Mouse (Mus musculus) limb, embryonic 14.5 days (tissue): ENCODE data around the gene Vcp. TPM values are rescaled to one million over a fixed set of nuclear protein-coding genes. Genes with fewer than 3 reads are reported as not detected.

ENCODE experiments used
- ATAC-seq: fragments of 200-750 bp; cut with Nextera tagmentation; 2 replicates; pipeline ENCODE4 v1.8.0; 2017; ENCODE audit warnings: low read depth, moderate number of reproducible peaks, moderate TSS enrichment; ENCODE audit not compliant: low FRiP score
- DNase-seq: peaks from one replicate; pipeline ENCODE4 v3.0.0-alpha.2; 2015; ENCODE audit warnings: low spot score
- H3K27ac ChIP-seq: fragments of 300-500 bp; sonication (generic); replicated peaks from 2 replicates; pipeline ENCODE4 v1.5.1; 2014; ENCODE audit warnings: low read depth, mild to moderate bottlenecking, low read length, moderate library complexity, mixed read lengths
- H3K27me3 ChIP-seq: fragments of 300-500 bp; sonication (generic); 2 replicates; pipeline ENCODE4 v1.6.1; 2014; ENCODE audit warnings: low read length, mixed read lengths; ENCODE audit not compliant: control insufficient read depth, insufficient read depth
- H3K36me3 ChIP-seq: fragments of 300-500 bp; sonication (generic); 2 replicates; pipeline ENCODE4 v1.6.1; 2014; ENCODE audit warnings: mild to moderate bottlenecking, low read length, moderate library complexity, mixed read lengths; ENCODE audit not compliant: control insufficient read depth, insufficient read depth
- H3K4me1 ChIP-seq: fragments of 300-500 bp; sonication (generic); 2 replicates; pipeline ENCODE4 v1.6.1; 2014; ENCODE audit warnings: antibody characterized with exemption, low read length, mixed read lengths; ENCODE audit not compliant: control insufficient read depth, insufficient read depth
- H3K4me2 ChIP-seq: fragments of 300-500 bp; sonication (generic); replicated peaks from 2 replicates; pipeline ENCODE4 v1.6.1; 2014; ENCODE audit warnings: low read depth, mild to moderate bottlenecking, low read length, moderate library complexity; ENCODE audit not compliant: severe bottlenecking
- H3K4me3 ChIP-seq: fragments of 300-500 bp; sonication (generic); replicated peaks from 2 replicates; pipeline ENCODE4 v1.5.1; 2014; ENCODE audit warnings: low read length
- H3K9ac ChIP-seq: fragments of 300-500 bp; sonication (generic); 2 replicates; pipeline ENCODE4 v1.6.1; 2014; ENCODE audit warnings: mild to moderate bottlenecking, low read depth, low read length, moderate library complexity; ENCODE audit not compliant: severe bottlenecking
- H3K9me3 ChIP-seq: fragments of 300-500 bp; sonication (generic); 2 replicates; pipeline ENCODE4 v1.6.1; 2016; ENCODE audit warnings: low read length; ENCODE audit not compliant: control insufficient read depth
- POLR2A ChIP-seq: fragments of 200-500 bp; IDR thresholded peaks from 2 replicates; pipeline ENCODE4 v1.8.0; 2012; ENCODE audit warnings: inconsistent platforms, mild to moderate bottlenecking, moderate library complexity, borderline replicate concordance; ENCODE audit not compliant: insufficient read depth, insufficient read length; ENCODE audit errors: extremely low read depth
- WGBS: fragments of 180-500 bp; shearing (Covaris S2); extraction: QIAGEN DNeasy Blood & Tissue Kit; methylation state at CpG from one replicate; pipeline ENCODE4 v1.1.7; 2014; 5-methylcytosine and 5-hydroxymethylcytosine counted together
- polyA plus RNA-seq, 2 experiments: library from polyadenylated mRNA; depleted of rRNA in 1 of 2; stranded (reverse) in 1 of 2; unstranded in 1 of 2; fragments of >200 nt; fragmentation: Nextera tagmentation in 1 of 2; extraction: Ambion mirVana in 1 of 2; gene quantifications; 2 replicates each; pipeline versions ENCODE4 v1.2.1 to v1.2.3; 2012 to 2014

Vcp gene
- polyA plus RNA-seq, 2 experiments = 248 to 468 TPM

GRCm38 (mm10) chr4:42958942-42959341 is 41.4 kb downstream of the Vcp start:
- Histone ChIP-seq H3K9me3 (no peaks in the 10 kb centered on the region), H3K4me1 (no peaks in the 10 kb centered on the region), H3K4me2 (no peak overlapping the region), H3K9ac (no peak overlapping the region), H3K27me3 (no peaks in the 10 kb centered on the region), H3K4me3 (no peak overlapping the region), H3K27ac (no peak overlapping the region), H3K36me3 (peaks cover 18% of the 10 kb centered on the region; the same call in 1 of the 2 replicates)
- 69% methylated on average over 8 of the region's 8 CpGs for WGBS
- no peak for DNase-seq
- no peak for TF ChIP-seq POLR2A
- no peak for ATAC-seq

- whole genome bisulfite sequencing = 85% methylated on average over 8 of the region's 8 CpGs
- Histone ChIP-seq H3K9me3 (no peaks in the 10 kb centered on the region), H3K4me2 (no peak overlapping the region)
Observed at GRCm38 (mm10) chr4:42957979-42958378, 42.3 kb downstream of the Vcp start.

GRCm38 (mm10) chr4:42957306-42957705 is 43.0 kb downstream of the Vcp start:
- H3K27ac ChIP-seq = no peak overlapping the region
- peaks cover 18% of the 10 kb centered on the region; the same call in 1 of the 2 replicates for H3K36me3 ChIP-seq
- no peak overlapping the region for H3K9ac ChIP-seq
- no peaks in the 10 kb centered on the region for H3K4me1 ChIP-seq
- H3K27me3 ChIP-seq = no peaks in the 10 kb centered on the region
- H3K4me2 ChIP-seq = no peak overlapping the region
- WGBS = 84% methylated on average over 11 of the region's 11 CpGs
- no peak for TF ChIP-seq POLR2A
- no peak for DNase-seq
- no peaks in the 10 kb centered on the region for H3K9me3 ChIP-seq
- no peak overlapping the region for H3K4me3 ChIP-seq
- ATAC-seq = no peak

More at GRCm38 (mm10) chr4:42957979-42958378, 42.3 kb downstream of the Vcp start:
- ATAC-seq (no peak), DNase-seq (no peak)
- Histone ChIP-seq H3K9ac (no peak overlapping the region), H3K4me1 (no peaks in the 10 kb centered on the region), H3K36me3 (peaks cover 18% of the 10 kb centered on the region; the same call in 1 of the 2 replicates), H3K4me3 (no peak overlapping the region), H3K27ac (no peak overlapping the region), H3K27me3 (no peaks in the 10 kb centered on the region)
- no peak for TF ChIP-seq POLR2A

GRCm38 (mm10) chr4:42956581-42956980 is 43.7 kb downstream of the Vcp start:
- no peak for DNase-seq
- ATAC-seq = no peak
- Histone ChIP-seq H3K27ac (no peak overlapping the region), H3K4me3 (no peak overlapping the region), H3K9ac (no peak overlapping the region), H3K4me2 (no peak overlapping the region), H3K36me3 (peaks cover 18% of the 10 kb centered on the region; the same call in 1 of the 2 replicates), H3K9me3 (no peaks in the 10 kb centered on the region), H3K4me1 (no peaks in the 10 kb centered on the region), H3K27me3 (no peaks in the 10 kb centered on the region)
- no peak for TF ChIP-seq POLR2A
- 91% methylated on average over 17 of the region's 17 CpGs for WGBS

GRCm38 (mm10) chr4:42955200-42955599 is 45.1 kb downstream of the Vcp start:
- 85% methylated on average over 3 of the region's 3 CpGs for WGBS
- no peak for TF ChIP-seq POLR2A

GRCm38 (mm10) chr4:42954297-42954696 is 46.0 kb downstream of the Vcp start:
- Histone ChIP-seq H3K4me1 (peaks cover 6% of the 10 kb centered on the region), H3K4me3 (no peak overlapping the region), H3K9ac (no peak overlapping the region), H3K9me3 (no peaks in the 10 kb centered on the region), H3K27ac (no peak overlapping the region), H3K27me3 (no peaks in the 10 kb centered on the region), H3K4me2 (no peak overlapping the region), H3K36me3 (peaks cover 18% of the 10 kb centered on the region; the same call in 1 of the 2 replicates)
- WGBS = 14% methylated on average over 10 of the region's 10 CpGs
- TF ChIP-seq POLR2A = no peak
- DNase-seq (peak; percentile 85), ATAC-seq (no peak)

More at GRCm38 (mm10) chr4:42955200-42955599, 45.1 kb downstream of the Vcp start:
- DNase-seq (no peak), ATAC-seq (no peak)
- Histone ChIP-seq H3K27me3 (no peaks in the 10 kb centered on the region), H3K9me3 (no peaks in the 10 kb centered on the region), H3K4me2 (no peak overlapping the region), H3K4me3 (no peak overlapping the region), H3K27ac (no peak overlapping the region), H3K4me1 (peaks cover 6% of the 10 kb centered on the region), H3K9ac (no peak overlapping the region), H3K36me3 (peaks cover 18% of the 10 kb centered on the region; the same call in 1 of the 2 replicates)
